9 mouse cellular contexts compared by ENCODE assay signal in the genomic region with DNA sequence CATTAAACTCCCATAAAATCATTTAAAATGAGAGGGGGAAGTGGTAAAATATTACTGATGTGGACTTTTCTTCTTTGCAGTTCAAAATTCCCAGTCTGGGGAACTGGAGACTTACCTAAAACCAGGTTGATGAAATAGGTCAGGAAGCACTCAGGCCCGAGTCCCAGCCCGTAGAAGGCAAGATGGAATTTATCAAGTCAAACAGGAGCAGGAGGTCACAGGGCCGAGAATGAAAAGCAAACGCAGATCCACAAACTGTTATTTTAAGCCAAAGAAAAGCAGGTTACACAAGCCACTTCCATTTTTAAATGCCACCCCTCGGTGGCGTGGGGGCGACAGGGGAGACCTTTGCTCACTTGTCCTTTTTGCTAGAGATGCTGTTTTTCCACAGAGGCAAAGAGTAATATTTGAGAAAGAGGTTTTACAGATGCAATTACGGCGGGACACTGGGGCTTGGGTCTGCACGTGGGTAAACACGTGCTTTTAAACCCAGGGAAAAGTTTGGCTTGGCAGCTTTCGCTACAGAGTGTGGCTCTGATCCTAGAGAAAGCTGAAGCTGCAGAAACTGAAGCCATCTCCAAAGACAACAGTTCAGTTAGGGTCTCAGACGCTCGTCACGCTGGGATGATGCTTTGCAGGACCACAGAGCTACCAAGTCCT.
DNase-seq lines count a peak whose midpoint lies in the region; ATAC-seq and TF ChIP-seq lines count a peak whose summit lies in the region.
"Had no signal": no experiment of that assay in that cellular context is flagged by ENCODE, and none has a peak within 500 bp of the region (broad histone marks: within the 10 kb centered on the region; RNA-seq: fewer than 3 reads in every experiment).

No protein-coding gene starts in this region.

- no peak for TF ChIP-seq CTCF in heart, adult 2 months (IDR thresholded peaks at IDR 0.05)

- no peaks in the 10 kb centered on the region for H3K36me3 ChIP-seq in forebrain, embryonic 10.5 days (replicated peaks)
- no peaks in the 10 kb centered on the region for H3K36me3 ChIP-seq in forebrain, embryonic 16.5 days (ENCODE audit: control insufficient read depth, insufficient read depth)
- no peaks in the 10 kb centered on the region for H3K36me3 ChIP-seq in heart, adult 2 months (ENCODE audit: control insufficient read depth, insufficient read depth, low read length)
- H3K36me3 ChIP-seq: midbrain, embryonic 12.5 days had no signal

- no peak overlapping the region for H3K4me2 ChIP-seq in forebrain, embryonic 16.5 days (ENCODE audit: low read length)
- H3K4me2 ChIP-seq: midbrain, embryonic 12.5 days had no signal

- ATAC-seq in forebrain, embryonic 16.5 days: no peak

- H3K27me3 ChIP-seq in forebrain, embryonic 10.5 days (ENCODE audit: poor library complexity, severe bottlenecking): no peaks in the 10 kb centered on the region
- no peaks in the 10 kb centered on the region for H3K27me3 ChIP-seq in forebrain, embryonic 16.5 days (replicated peaks; ENCODE audit: control insufficient read depth, insufficient read depth, low read length)
- H3K27me3 ChIP-seq in heart, adult 2 months (ENCODE audit: control insufficient read depth, insufficient read depth, low read length): peaks cover 3% of the 10 kb centered on the region; the same call in 1 of the 2 replicates
- H3K27me3 ChIP-seq: midbrain, embryonic 12.5 days had no signal

- H3K4me3 ChIP-seq in forebrain, embryonic 10.5 days: no peak overlapping the region
- H3K4me3 ChIP-seq in forebrain, embryonic 16.5 days (replicated peaks; ENCODE audit: low read length): no peak overlapping the region
- no peak overlapping the region for H3K4me3 ChIP-seq in heart, adult 2 months
- H3K4me3 ChIP-seq: midbrain, embryonic 12.5 days had no signal

- no peak for DNase-seq in forebrain, embryonic 10.5 days (ENCODE audit: extremely low spot score, low spot score)
- peak; percentile 6 for DNase-seq in adrenal gland, adult 8-10 months
- DNase-seq in heart, adult 2 months: peak; percentile 47 to 66
- peak; percentile 49 to 62 for DNase-seq in kidney, postnatal 36 days
- no peak for DNase-seq in spleen, postnatal 14 days (ENCODE audit: low spot score in 2 of 2)
- no peak for DNase-seq in thymus, postnatal 10 days (ENCODE audit: low spot score in 2 of 2)
- no peak for DNase-seq in spleen, postnatal 36 days (ENCODE audit: low spot score in 2 of 2)

- 0 out of 2 replicates have a peak overlapping the region, but pooled peaks have one; percentile 20 for H3K27ac ChIP-seq in forebrain, embryonic 10.5 days
- no peak overlapping the region for H3K27ac ChIP-seq in forebrain, embryonic 16.5 days (ENCODE audit: low read length)
- H3K27ac ChIP-seq in heart, adult 2 months: peak overlapping the region; percentile 36; the same call in 1 of the 2 replicates
- H3K27ac ChIP-seq: midbrain, embryonic 12.5 days had no signal

- no peaks in the 10 kb centered on the region for H3K79me2 ChIP-seq in heart, adult 2 months (replicated peaks; ENCODE audit: control insufficient read depth, insufficient read depth, low read length)

- TF ChIP-seq EP300 in heart, adult 2 months (IDR thresholded peaks at IDR 0.05; ENCODE audit: insufficient read depth, low read depth, low read length): no peak

- no peaks in the 10 kb centered on the region for H3K4me1 ChIP-seq in forebrain, embryonic 10.5 days
- no peaks in the 10 kb centered on the region for H3K4me1 ChIP-seq in forebrain, embryonic 16.5 days (replicated peaks; ENCODE audit: control insufficient read depth, insufficient read depth, low read length)
- no peaks in the 10 kb centered on the region for H3K4me1 ChIP-seq in heart, adult 2 months (ENCODE audit: control insufficient read depth, insufficient read depth, low read length)
- H3K4me1 ChIP-seq: midbrain, embryonic 12.5 days had no signal

- H3K9me3 ChIP-seq in forebrain, embryonic 10.5 days: no peaks in the 10 kb centered on the region
- H3K9me3 ChIP-seq in forebrain, embryonic 16.5 days (ENCODE audit: control insufficient read depth, low read length): no peaks in the 10 kb centered on the region
- H3K9me3 ChIP-seq: midbrain, embryonic 12.5 days had no signal

- intact Hi-C loops in heart, adult 2 months (cut with DNase I): no loop called here

- 62% methylated on average over 15 of the region's 15 CpGs for whole genome bisulfite sequencing in forebrain, embryonic 10.5 days
- 78% methylated on average over 15 of the region's 15 CpGs for WGBS in forebrain, embryonic 16.5 days
- WGBS in heart, adult 2 months: 33% methylated on average over 15 of the region's 15 CpGs

- no peak overlapping the region for H3K9ac ChIP-seq in forebrain, embryonic 16.5 days (replicated peaks; ENCODE audit: low read depth, low read length)
- 0 out of 2 replicates have a peak overlapping the region, but pooled peaks have one; percentile 19 for H3K9ac ChIP-seq in heart, adult 2 months (ENCODE audit: low read depth, low read length)
- H3K9ac ChIP-seq: midbrain, embryonic 12.5 days had no signal

- no peak for TF ChIP-seq POLR2A in heart, adult 2 months (IDR thresholded peaks at IDR 0.05; ENCODE audit: insufficient read depth, low read depth, low read length)

Comparison
In these comparisons a context has a peak if more than half of its experiments do, and no peak if none do; other contexts are left out.
1. DNase-seq: peak in adrenal gland, adult 8-10 months (single experiment), heart, adult 2 months (2 of 2) and kidney, postnatal 36 days (2 of 2); none in forebrain, embryonic 10.5 days (single experiment), spleen, postnatal 14 days (0 of 2), thymus, postnatal 10 days (0 of 2) and spleen, postnatal 36 days (0 of 2).